Mouse (Mus musculus) heart, postnatal 0 days (tissue): ENCODE measurements around the gene Ints6l.

ENCODE experiments used
- CTCF ChIP-seq: IDR thresholded peaks from 2 replicates; pipeline ENCODE4 v1.5.1; 2016; ENCODE audit warnings: antibody characterized with exemption, control low read depth, low read depth
- EP300 ChIP-seq: IDR thresholded peaks from 2 replicates; pipeline ENCODE4 v1.6.1; 2016; ENCODE audit warnings: antibody characterized with exemption, low read depth

DNA sequence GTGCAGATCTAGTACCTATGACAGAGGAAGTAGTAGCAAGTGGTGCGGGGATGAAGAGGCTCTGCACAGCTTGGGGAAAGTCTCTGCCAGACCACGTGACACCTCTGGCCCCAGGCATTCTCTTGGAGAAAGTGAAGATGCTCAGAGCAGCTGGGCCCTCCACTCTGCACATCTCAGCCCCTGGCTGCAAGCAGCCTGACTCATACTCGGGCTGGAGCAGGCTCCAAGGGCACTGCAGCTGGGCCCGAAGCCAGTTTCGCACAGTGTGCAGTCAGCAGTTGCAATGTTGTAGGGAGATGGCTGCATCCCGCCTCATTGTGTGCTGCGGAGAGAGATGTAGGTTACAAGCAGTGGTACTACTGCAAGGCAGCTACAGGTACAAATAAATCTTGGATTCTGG, 42.6 kb downstream of the Ints6l start:
- TF ChIP-seq CTCF (no peak), EP300 (no peak)
